8 mouse cellular contexts compared by ENCODE assay signal in genomic region chr8:94179713-94180560, GRCm38 (mm10). TPM values are rescaled to one million over a fixed set of nuclear protein-coding genes. Genes with fewer than 3 reads are reported as not detected.
DNase-seq lines count a peak whose midpoint lies in the region; ATAC-seq lines count a peak whose summit lies in the region.

No protein-coding gene starts in this region.

- peak overlapping the region; percentile 65 for H3K4me3 ChIP-seq in heart, embryonic 13.5 days
- H3K4me3 ChIP-seq in midbrain, embryonic 16.5 days (ENCODE audit: low read depth, low read length) = peak overlapping the region; percentile 31

- WGBS in heart, embryonic 13.5 days = 7% methylated on average over 25 of the region's 25 CpGs
- WGBS in midbrain, embryonic 16.5 days = 2% methylated on average over 25 of the region's 25 CpGs

- DNase-seq in kidney, adult 18-20 months = peak; percentile 45
- DNase-seq in kidney, adult 11 months = no peak
- DNase-seq in adrenal gland, postnatal 36 days = peak; percentile 38 to 52
- DNase-seq in kidney, postnatal 4 days = peak; percentile 23 to 40
- no peak for DNase-seq in layer of hippocampus, postnatal 10 days (ENCODE audit: low spot score in 2 of 2)
- DNase-seq in urinary bladder, postnatal 36 days (ENCODE audit: low spot score in 2 of 2) = no peak

- peak overlapping the region; percentile 85 for H3K9ac ChIP-seq in heart, embryonic 13.5 days
- H3K9ac ChIP-seq in midbrain, embryonic 16.5 days (ENCODE audit: low read depth, low read length) = peak overlapping the region; percentile 33; the same call in 1 of the 2 replicates

- peak overlapping the region; percentile 68 for H3K27ac ChIP-seq in heart, embryonic 13.5 days (replicated peaks)
- H3K27ac ChIP-seq in midbrain, embryonic 16.5 days (ENCODE audit: low read length) = no peak overlapping the region

- H3K36me3 ChIP-seq in heart, embryonic 13.5 days = no peaks in the 10 kb centered on the region
- no peaks in the 10 kb centered on the region for H3K36me3 ChIP-seq in midbrain, embryonic 16.5 days (ENCODE audit: control insufficient read depth, insufficient read depth, low read length)

- H3K4me2 ChIP-seq in heart, embryonic 13.5 days = peak overlapping the region; percentile 87
- peak overlapping the region; percentile 82 for H3K4me2 ChIP-seq in midbrain, embryonic 16.5 days (ENCODE audit: low read length)

- ATAC-seq in heart, embryonic 13.5 days (ENCODE audit: extremely low read depth, insufficient number of reproducible peaks, low FRiP score, low TSS enrichment) = peak; percentile 30; the same call in 1 of the 2 replicates
- no peak for ATAC-seq in midbrain, embryonic 16.5 days

- H3K4me1 ChIP-seq in heart, embryonic 13.5 days = peaks cover 39% of the 10 kb centered on the region
- H3K4me1 ChIP-seq in midbrain, embryonic 16.5 days (ENCODE audit: control insufficient read depth, insufficient read depth, low read length) = peaks cover 22% of the 10 kb centered on the region

- peaks cover 96% of the 10 kb centered on the region for H3K27me3 ChIP-seq in heart, embryonic 13.5 days (replicated peaks)
- H3K27me3 ChIP-seq in midbrain, embryonic 16.5 days (ENCODE audit: control insufficient read depth, insufficient read depth, low read depth, low read length) = peaks cover 70% of the 10 kb centered on the region

- H3K9me3 ChIP-seq in heart, embryonic 13.5 days = no peaks in the 10 kb centered on the region
- H3K9me3 ChIP-seq in midbrain, embryonic 16.5 days (replicated peaks; ENCODE audit: control insufficient read depth, low read length, poor library complexity, severe bottlenecking) = no peaks in the 10 kb centered on the region

RNA-seq across cellular contexts. Expression of gene Mt1, which starts 1.1 kb away (rescaled TPM):
- 100 to 1,000 TPM; 298 to 394 TPM for total RNA-seq in adrenal gland, postnatal 36 days (2021)
- polyA plus RNA-seq in heart, embryonic 13.5 days (2015; fragmentation: Nextera tagmentation; extraction: Ambion mirVana) = 230 and 374 TPM in 2 replicates
- 51.8 and 86.0 TPM in 2 replicates for polyA plus RNA-seq in midbrain, embryonic 16.5 days (2015; fragmentation: Nextera tagmentation; extraction: Ambion mirVana)
- total RNA-seq in layer of hippocampus, postnatal 10 days (2021) = 100 to 1,000 TPM; 223 to 273 TPM

RNA-seq across cellular contexts. Expression of gene Mt2, which starts 7.5 kb away (rescaled TPM):
- 100 to 1,000 TPM; 138 to 410 TPM for total RNA-seq in adrenal gland, postnatal 36 days (2021)
- 27.9 and 61.6 TPM in 2 replicates for polyA plus RNA-seq in heart, embryonic 13.5 days (2015; fragmentation: Nextera tagmentation; extraction: Ambion mirVana)
- 11.5 and 17.9 TPM in 2 replicates for polyA plus RNA-seq in midbrain, embryonic 16.5 days (2015; fragmentation: Nextera tagmentation; extraction: Ambion mirVana)
- total RNA-seq in layer of hippocampus, postnatal 10 days (2021) = 100 to 1,000 TPM; 187 to 290 TPM

RNA-seq across cellular contexts. Expression of gene Mt3, which starts 27.5 kb away (rescaled TPM):
- total RNA-seq in adrenal gland, postnatal 36 days (2021) = 1 to 10 TPM; 4.1 to 5.9 TPM
- 36.5 and 47.5 TPM in 2 replicates for polyA plus RNA-seq in heart, embryonic 13.5 days (2015; fragmentation: Nextera tagmentation; extraction: Ambion mirVana)
- 141 and 227 TPM in 2 replicates for polyA plus RNA-seq in midbrain, embryonic 16.5 days (2015; fragmentation: Nextera tagmentation; extraction: Ambion mirVana)
- total RNA-seq in layer of hippocampus, postnatal 10 days (2021) = 100 to 1,000 TPM; 758 to 903 TPM

RNA-seq across cellular contexts. Expression of gene Nup93, which starts 34.4 kb away (rescaled TPM):
- total RNA-seq in adrenal gland, postnatal 36 days (2021) = 10 to 100 TPM; 15.7 to 16.1 TPM
- polyA plus RNA-seq in heart, embryonic 13.5 days (2015; fragmentation: Nextera tagmentation; extraction: Ambion mirVana) = 58.0 and 65.9 TPM in 2 replicates
- 58.6 and 59.1 TPM in 2 replicates for polyA plus RNA-seq in midbrain, embryonic 16.5 days (2015; fragmentation: Nextera tagmentation; extraction: Ambion mirVana)
- 10 to 100 TPM; 53.0 to 53.9 TPM for total RNA-seq in layer of hippocampus, postnatal 10 days (2021)

RNA-seq across cellular contexts. Expression of gene Mt4, which starts 42.9 kb away (rescaled TPM):
- not detected for total RNA-seq in adrenal gland, postnatal 36 days (2021)
- polyA plus RNA-seq in heart, embryonic 13.5 days (2015; fragmentation: Nextera tagmentation; extraction: Ambion mirVana) = not detected in 2 replicates
- not detected in 2 replicates for polyA plus RNA-seq in midbrain, embryonic 16.5 days (2015; fragmentation: Nextera tagmentation; extraction: Ambion mirVana)
- total RNA-seq in layer of hippocampus, postnatal 10 days (2021) = not detected

Comparison
In these comparisons a context has a peak if more than half of its experiments do, and no peak if none do; other contexts are left out.
1. DNase-seq: peak in kidney, adult 18-20 months (single experiment), adrenal gland, postnatal 36 days (2 of 2) and kidney, postnatal 4 days (2 of 2); none in kidney, adult 11 months (single experiment), layer of hippocampus, postnatal 10 days (0 of 2) and urinary bladder, postnatal 36 days (0 of 2).
2. RNA of gene Mt3, which starts 27.5 kb away (total RNA-seq): 758 to 903 TPM in layer of hippocampus, postnatal 10 days; 4.1 to 5.9 TPM in adrenal gland, postnatal 36 days; every median in the first group is over 100 times any median in the second.